Mouse (Mus musculus): ENCODE results near the gene Ipp. TPM values are rescaled to one million over a fixed set of nuclear protein-coding genes. Genes with fewer than 3 reads are reported as not detected.

The Ipp gene
- polyA plus RNA-seq (2021; fragmentation: Nextera tagmentation), result 2.5 and 3.9 TPM in 2 replicates
- long read RNA-seq, experiment 1, partial matches to known transcripts, result 4 of 8 reads
- long read RNA-seq, experiment 1, other reads (novel, unspliced or antisense), result 2 of 8 reads
- long read RNA-seq, experiment 2, transcript Ipp-202 (9 exons, 2,118 nt), result major isoform, 32 of 47 reads
- long read RNA-seq, experiment 2, partial matches to known transcripts, result 5 of 47 reads
- long read RNA-seq, experiment 2, other reads (novel, unspliced or antisense), result 10 of 47 reads

GRCm38 (mm10) chr4:116507425-116508218, at the start of gene Ipp:
TSS of gene Ipp (plus strand) at chr4:116507549.

GRCm38 (mm10) chr4:116464126-116464981, 43.0 kb upstream of the Ipp start, which contains the start of gene Mast2:
TSS of gene Mast2 (minus strand) at chr4:116464183.

DNA sequence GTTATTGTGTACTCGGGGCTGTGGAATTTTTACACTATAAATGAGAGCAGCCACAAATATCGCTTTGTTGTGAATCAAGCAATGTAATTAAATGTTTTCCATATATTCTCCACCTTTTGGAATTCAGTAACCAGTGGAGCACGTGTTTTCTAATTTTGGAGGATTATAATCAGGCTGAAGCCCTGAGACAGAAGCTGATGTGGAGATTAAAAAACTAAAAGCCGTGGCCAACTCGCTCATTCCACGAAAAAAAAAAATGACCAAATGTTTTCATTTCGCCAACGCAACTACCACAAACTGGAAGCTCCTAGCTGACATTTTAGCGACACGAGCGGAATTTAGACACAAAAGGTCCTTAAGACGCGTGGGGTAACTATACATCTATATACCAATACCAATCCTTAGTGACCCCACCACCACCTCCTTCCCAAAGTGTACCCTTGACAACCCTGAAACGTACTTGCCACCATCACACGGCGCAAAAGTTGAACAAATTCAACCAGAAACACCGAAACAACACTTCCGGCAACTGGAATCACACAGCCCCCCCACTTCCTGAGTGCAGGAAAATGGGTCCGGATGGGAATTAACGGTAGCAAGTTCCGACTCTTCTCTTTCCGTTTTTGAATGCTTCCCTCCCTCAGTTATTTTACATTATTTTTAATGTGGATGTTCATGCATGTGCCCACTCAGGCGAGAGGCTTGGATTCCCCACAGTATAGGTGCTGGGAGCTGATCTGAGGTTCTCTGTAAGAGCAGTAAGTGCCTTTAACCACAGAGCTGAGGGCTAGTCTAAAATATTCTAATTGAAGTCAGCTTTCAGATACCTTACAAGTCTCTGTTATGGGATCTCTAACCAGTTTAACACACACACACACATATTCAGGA, 48.3 kb downstream of the Ipp start, which contains the start of gene Tmem69:
Gene Tmem69 (minus strand): TSS at position 524 of the 888 bp plus-strand sequence.

GRCm38 (mm10) chr4:116557306-116558121, 50.2 kb downstream of the Ipp start, which contains the start of gene Gpbp1l1:
TSS of gene Gpbp1l1 (plus strand) at chr4:116557658.

Other genes with a start within 250 kb of the Ipp start
- gene Mast2, start 43.4 kb upstream of the Ipp start, polyA plus RNA-seq (2021; fragmentation: Nextera tagmentation), result 9.2 and 9.7 TPM in 2 replicates
- 4.8 and 5.9 TPM in 2 replicates for gene Tmem69, start 48.4 kb downstream of the Ipp start, polyA plus RNA-seq (2021; fragmentation: Nextera tagmentation)
- 3.2 and 4.1 TPM in 2 replicates for gene Gpbp1l1, start 50.1 kb downstream of the Ipp start, polyA plus RNA-seq (2021; fragmentation: Nextera tagmentation)
- gene Ccdc17, start 89.1 kb downstream of the Ipp start, polyA plus RNA-seq (2021; fragmentation: Nextera tagmentation), result 1.5 and 1.6 TPM in 2 replicates
- 4.6 and 4.9 TPM in 2 replicates for gene Nasp, start 120.4 kb downstream of the Ipp start, polyA plus RNA-seq (2021; fragmentation: Nextera tagmentation)
- gene Akr1a1, start 144.1 kb downstream of the Ipp start, polyA plus RNA-seq (2021; fragmentation: Nextera tagmentation), result 568 and 595 TPM in 2 replicates
- gene Prdx1, start 178.0 kb downstream of the Ipp start, polyA plus RNA-seq (2021; fragmentation: Nextera tagmentation), result 629 and 803 TPM in 2 replicates
- 10.3 and 13.6 TPM in 2 replicates for gene Mmachc, start 200.9 kb downstream of the Ipp start, polyA plus RNA-seq (2021; fragmentation: Nextera tagmentation)
- gene Ccdc163, start 201.0 kb downstream of the Ipp start, polyA plus RNA-seq (2021; fragmentation: Nextera tagmentation), result 1.7 and 2.1 TPM in 2 replicates
- 1.9 and 2.0 TPM in 2 replicates for gene Tesk2, start 213.4 kb downstream of the Ipp start, polyA plus RNA-seq (2021; fragmentation: Nextera tagmentation)

Data from layer of hippocampus, adult 6 months (tissue).